Mouse (Mus musculus): ENCODE results near the gene Ncr1. TPM values are rescaled to one million over a fixed set of nuclear protein-coding genes. Genes with fewer than 3 reads are reported as not detected.
A peak's percentile ranks its signal among the peaks of the same experiment; 100 is the strongest.

Ncr1 gene
- total and polyA plus RNA-seq, 3 experiments: not detected

DNA sequence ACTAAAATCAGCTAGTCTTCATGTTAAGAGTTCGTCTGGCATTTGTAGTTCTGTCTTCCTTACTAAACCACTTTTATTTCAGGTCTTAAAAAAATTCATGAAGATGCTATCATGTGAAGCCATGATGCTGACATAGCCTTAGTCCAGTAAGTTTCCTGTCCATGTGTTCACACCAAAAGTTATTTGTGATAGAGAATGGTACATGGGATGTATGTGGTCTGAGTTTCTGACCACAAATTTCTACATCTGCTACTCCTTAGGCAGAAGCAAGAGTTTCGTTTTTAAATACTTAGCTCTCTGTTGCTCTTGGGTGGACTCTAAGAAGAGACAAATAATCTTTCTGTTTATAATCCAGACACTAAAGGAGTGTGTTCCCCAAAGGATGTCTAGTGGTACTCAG lies 14.2 kb upstream of the Ncr1 start:
- H3K4me2 ChIP-seq (ENCODE audit: insufficient read depth, low read depth, poor library complexity, severe bottlenecking): no peak overlapping the region
- dilution Hi-C loops (cut with MboI; ENCODE audit: extremely low pct_ligation_motif_present, extremely low pct_unique_long_range_greater_than_20kb, low sequenced_read_pairs): no loop called here
- TF ChIP-seq RCOR1 (conservative IDR thresholded peaks at IDR 0.05; ENCODE audit: low read depth, low read length) (no peak), ETS1 (conservative IDR thresholded peaks at IDR 0.05; ENCODE audit: low read depth, low read length) (no peak), POLR2AphosphoS2 (IDR thresholded peaks at IDR 0.05; ENCODE audit: low read depth, low read length) (no peak), GABPA (IDR thresholded peaks at IDR 0.05; ENCODE audit: insufficient replicate concordance, low read depth, low read length) (no peak), ZNF384 (IDR thresholded peaks at IDR 0.05; ENCODE audit: low read depth, low read length) (no peak), BHLHE40 (IDR thresholded peaks at IDR 0.05; ENCODE audit: low read depth, low read length) (no peak), NELFE (IDR thresholded peaks at IDR 0.05; ENCODE audit: low read depth, low read length) (no peak), USF1 (IDR thresholded peaks at IDR 0.05; ENCODE audit: low read depth, low read length) (no peak), TBP (conservative IDR thresholded peaks at IDR 0.05; ENCODE audit: low read depth, low read length) (no peak), SIN3A (IDR thresholded peaks at IDR 0.05; ENCODE audit: low read length) (no peak), ZKSCAN1 (IDR thresholded peaks at IDR 0.05; ENCODE audit: borderline replicate concordance, low read depth, low read length) (no peak), MAZ (IDR thresholded peaks at IDR 0.05; ENCODE audit: low read depth, low read length) (no peak), JUND (conservative IDR thresholded peaks at IDR 0.05; ENCODE audit: low read depth, low read length) (no peak), HCFC1 (IDR thresholded peaks at IDR 0.05; ENCODE audit: low read depth, low read length) (no peak), ZC3H11A (IDR thresholded peaks at IDR 0.05; ENCODE audit: low read depth, low read length) (no peak), ZMIZ1 (IDR thresholded peaks at IDR 0.05; ENCODE audit: low read depth, low read length) (no peak), CHD2 (IDR thresholded peaks at IDR 0.05; ENCODE audit: low read length) (no peak), RAD21 (IDR thresholded peaks at IDR 0.05; ENCODE audit: low read depth, low read length) (no peak), MXI1 (IDR thresholded peaks at IDR 0.05; ENCODE audit: low read depth, low read length) (no peak), SMC3 (IDR thresholded peaks at IDR 0.05; ENCODE audit: low read depth, low read length) (no peak)

DNA sequence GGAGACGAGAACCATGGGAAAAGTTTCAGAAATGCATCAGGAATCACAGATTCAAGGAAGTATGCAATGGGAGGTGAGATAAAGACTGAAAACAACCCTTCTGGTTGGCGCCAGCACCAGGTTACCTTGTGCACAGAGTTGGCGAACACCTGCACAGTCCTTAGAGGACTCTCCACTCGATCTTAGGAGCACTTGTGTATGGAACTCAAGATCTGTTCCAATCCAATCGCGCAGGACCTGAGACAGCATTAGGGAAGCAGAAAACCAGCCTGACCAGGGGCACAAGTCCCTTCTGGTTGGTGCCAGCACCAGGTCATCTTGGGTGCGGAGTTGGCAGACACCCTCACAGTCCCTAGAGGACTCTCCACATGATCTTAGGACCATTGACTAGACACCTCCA lies 36.0 kb downstream of the Ncr1 start:
- dilution Hi-C loops (cut with MboI; ENCODE audit: extremely low pct_ligation_motif_present, extremely low pct_unique_long_range_greater_than_20kb, low sequenced_read_pairs) (no loop called here), in situ Hi-C loops (cut with MboI; ENCODE audit: low pct_ligation_motif_present, low pct_unique_long_range_greater_than_20kb, low sequenced_read_pairs) (no loop called here)
- Histone ChIP-seq H3K79me2 (replicated peaks; ENCODE audit: control insufficient read depth, extremely low read depth, insufficient read depth, poor library complexity, severe bottlenecking) (no peaks in the 10 kb centered on the region), H3K36me3 (replicated peaks in 1 of 2; ENCODE audit: control insufficient read depth in 1 of 2, insufficient read depth in 1 of 2, low read length in 1 of 2) (no peaks in the 10 kb centered on the region), H3K4me1 (ENCODE audit: control insufficient read depth in 1 of 2, insufficient read depth in 2 of 2) (no peaks in the 10 kb centered on the region), H3K27me3 (replicated peaks) (no peaks in the 10 kb centered on the region), H3K9me3 (replicated peaks; ENCODE audit: low read length) (no peaks in the 10 kb centered on the region), H3K27ac (ENCODE audit: insufficient read depth, low read depth) (no peak overlapping the region), H3K9ac (ENCODE audit: insufficient read depth, low read depth) (no peak overlapping the region), H3K4me3 (replicated peaks in 1 of 3; ENCODE audit: low read depth in 2 of 3, low read length in 2 of 3, poor library complexity in 1 of 3) (no peak overlapping the region), H3K4me2 (ENCODE audit: insufficient read depth, low read depth, poor library complexity, severe bottlenecking) (no peak overlapping the region)
- TF ChIP-seq BHLHE40 (IDR thresholded peaks at IDR 0.05; ENCODE audit: low read depth, low read length): no peak
- no peak for TF ChIP-seq GABPA (IDR thresholded peaks at IDR 0.05; ENCODE audit: insufficient replicate concordance, low read depth, low read length)
- TF ChIP-seq USF1 (IDR thresholded peaks at IDR 0.05; ENCODE audit: low read depth, low read length): no peak
- no peak for TF ChIP-seq ZNF384 (IDR thresholded peaks at IDR 0.05; ENCODE audit: low read depth, low read length)
- TF ChIP-seq MAFK (IDR thresholded peaks at IDR 0.05; ENCODE audit: insufficient replicate concordance, low read length): no peak
- no peak for TF ChIP-seq NRF1 (IDR thresholded peaks at IDR 0.05; ENCODE audit: low read depth, low read length)
- TF ChIP-seq HCFC1 (IDR thresholded peaks at IDR 0.05; ENCODE audit: low read depth, low read length): no peak
- TF ChIP-seq NELFE (IDR thresholded peaks at IDR 0.05; ENCODE audit: low read depth, low read length): no peak
- no peak for TF ChIP-seq KAT2A (IDR thresholded peaks at IDR 0.05; ENCODE audit: insufficient replicate concordance, low read length)
- TF ChIP-seq TCF12 (IDR thresholded peaks at IDR 0.05; ENCODE audit: low read depth, low read length): no peak
- no peak for TF ChIP-seq MXI1 (IDR thresholded peaks at IDR 0.05; ENCODE audit: low read depth, low read length)
- no peak for TF ChIP-seq MYC (IDR thresholded peaks at IDR 0.05; ENCODE audit: low read depth, low read length)
- TF ChIP-seq E2F4 (IDR thresholded peaks at IDR 0.05; ENCODE audit: insufficient replicate concordance, low read depth, low read length): no peak
- TF ChIP-seq ELF1 (IDR thresholded peaks at IDR 0.05; ENCODE audit: low read depth, low read length): no peak
- DNase-seq (ENCODE audit: extremely low read depth): no peak

More for the DNA sequence above, 14.2 kb upstream of the Ncr1 start:
- no peaks in the 10 kb centered on the region for H3K9me3 ChIP-seq (replicated peaks; ENCODE audit: low read length)
- H3K36me3 ChIP-seq (replicated peaks in 1 of 2; ENCODE audit: control insufficient read depth in 1 of 2, insufficient read depth in 1 of 2, low read length in 1 of 2): no peaks in the 10 kb centered on the region
- in situ Hi-C loops (cut with MboI; ENCODE audit: low pct_ligation_motif_present, low pct_unique_long_range_greater_than_20kb, low sequenced_read_pairs): loop anchor here (5.0 kb wide), 1 partner anchor 34 kb away; no protein-coding TSS in a partner anchor
- peak; percentile 9 for DNase-seq (ENCODE audit: extremely low read depth)
- no peaks in the 10 kb centered on the region for H3K79me2 ChIP-seq (replicated peaks; ENCODE audit: control insufficient read depth, extremely low read depth, insufficient read depth, poor library complexity, severe bottlenecking)
- peaks cover 0 to 8% of the 10 kb centered on the region in 2 experiments; a peak in 1 of 4 replicates for H3K4me1 ChIP-seq (ENCODE audit: control insufficient read depth in 1 of 2, insufficient read depth in 2 of 2)
- no peak overlapping the region for H3K4me3 ChIP-seq (replicated peaks in 1 of 3; ENCODE audit: low read depth in 2 of 3, low read length in 2 of 3, poor library complexity in 1 of 3)
- H3K27ac ChIP-seq (ENCODE audit: insufficient read depth, low read depth): no peak overlapping the region
- H3K9ac ChIP-seq (ENCODE audit: insufficient read depth, low read depth): no peak overlapping the region
- no peaks in the 10 kb centered on the region for H3K27me3 ChIP-seq (replicated peaks)
